Mouse (Mus musculus) kidney, embryonic 15.5 days (tissue): ENCODE results near the gene Hydin. TPM values are rescaled to one million over a fixed set of nuclear protein-coding genes. Genes with fewer than 3 reads are reported as not detected.

ENCODE experiments used
- ATAC-seq: fragments of 200-750 bp; cut with Nextera tagmentation; replicated peaks from 2 replicates; pipeline ENCODE4 v1.8.0; 2017; ENCODE audit warnings: moderate TSS enrichment; ENCODE audit not compliant: low FRiP score
- H3K27ac ChIP-seq: fragments of 300-500 bp; sonication (generic); 2 replicates; pipeline ENCODE4 v1.5.1; 2015; ENCODE audit warnings: mild to moderate bottlenecking, inconsistent platforms
- H3K27me3 ChIP-seq: fragments of 300-500 bp; sonication (generic); 2 replicates; pipeline ENCODE4 v1.6.1; 2015; ENCODE audit warnings: inconsistent platforms
- H3K36me3 ChIP-seq: fragments of 300-500 bp; sonication (generic); 2 replicates; pipeline ENCODE4 v1.6.1; 2015; ENCODE audit warnings: inconsistent platforms
- H3K4me1 ChIP-seq: fragments of 300-500 bp; sonication (generic); 2 replicates; pipeline ENCODE4 v1.6.1; 2015; ENCODE audit warnings: inconsistent platforms
- H3K4me2 ChIP-seq: fragments of 300-500 bp; sonication (generic); 2 replicates; pipeline ENCODE4 v1.6.1; 2015; ENCODE audit warnings: moderate library complexity, mild to moderate bottlenecking, inconsistent platforms
- H3K4me3 ChIP-seq: fragments of 300-500 bp; sonication (generic); replicated peaks from 2 replicates; pipeline ENCODE4 v1.5.1; 2015; ENCODE audit warnings: mild to moderate bottlenecking, inconsistent platforms
- H3K9ac ChIP-seq: fragments of 300-500 bp; sonication (generic); 2 replicates; pipeline ENCODE4 v1.6.1; 2015; ENCODE audit warnings: mild to moderate bottlenecking, inconsistent platforms
- H3K9me3 ChIP-seq: fragments of 300-500 bp; sonication (generic); replicated peaks from 2 replicates; pipeline ENCODE4 v1.6.1; 2016; ENCODE audit warnings: inconsistent platforms
- WGBS: fragments of 180-500 bp; shearing (Covaris S2); methylation state at CpG from one replicate; pipeline ENCODE4 v1.1.7; 2015; ENCODE audit warnings: mixed read lengths; 5-methylcytosine and 5-hydroxymethylcytosine counted together
- polyA plus RNA-seq: library from polyadenylated mRNA; unstranded; fragments of >200 nt; fragmentation: Nextera tagmentation; extraction: Ambion mirVana; gene quantifications from 2 replicates; pipeline ENCODE4 v1.2.1, GENCODE M21; 2015

Gene Hydin
- polyA plus RNA-seq, 1 experiment from 2014 or later: 0.05 TPM

DNA sequence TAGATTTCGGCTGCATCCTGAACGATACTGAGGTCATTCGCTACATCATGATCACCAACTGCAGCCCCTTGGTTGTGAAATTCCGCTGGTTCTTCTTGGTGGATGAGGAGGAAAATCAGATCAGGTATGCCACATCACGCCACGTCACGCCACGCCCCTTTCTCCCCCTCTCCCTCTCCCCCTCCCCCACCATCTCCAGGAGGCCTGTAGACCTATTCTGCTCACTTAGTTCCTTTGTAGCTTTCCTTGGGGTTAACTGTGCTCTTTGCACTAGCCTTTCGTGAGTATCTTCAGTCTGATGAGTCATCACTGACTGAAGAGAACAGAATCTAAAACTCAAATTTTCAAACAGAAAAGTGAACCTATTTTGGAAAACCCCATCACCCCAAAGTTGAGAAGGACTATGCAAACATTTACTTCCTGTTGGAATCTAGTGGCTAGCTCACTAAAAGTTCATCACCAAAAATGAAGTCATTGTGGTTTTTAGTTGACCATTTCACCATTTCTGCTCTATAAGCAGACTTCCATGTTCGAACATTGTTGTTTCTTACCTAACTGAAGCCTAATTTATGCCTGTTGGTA is 195.9 kb downstream of the Hydin start:
- ATAC-seq: no peak
- Histone ChIP-seq H3K9ac (no peak overlapping the region), H3K27ac (no peak overlapping the region), H3K36me3 (no peaks in the 10 kb centered on the region), H3K4me3 (no peak overlapping the region), H3K4me2 (no peak overlapping the region), H3K4me1 (no peaks in the 10 kb centered on the region), H3K27me3 (no peaks in the 10 kb centered on the region), H3K9me3 (no peaks in the 10 kb centered on the region)
- WGBS: 88% methylated on average over 10 of the region's 10 CpGs

- ATAC-seq: no peak
- no peaks in the 10 kb centered on the region for H3K9me3 ChIP-seq
- H3K4me2 ChIP-seq: no peak overlapping the region
- H3K36me3 ChIP-seq: no peaks in the 10 kb centered on the region
- 80% methylated on average over 10 of the region's 10 CpGs for WGBS
- no peak overlapping the region for H3K9ac ChIP-seq
- H3K4me1 ChIP-seq: no peaks in the 10 kb centered on the region
- H3K4me3 ChIP-seq: no peak overlapping the region
- no peak overlapping the region for H3K27ac ChIP-seq
- H3K27me3 ChIP-seq: no peaks in the 10 kb centered on the region
Observed at GRCm38 (mm10) chr8:110463773-110464460, 197.1 kb downstream of the Hydin start.

DNA sequence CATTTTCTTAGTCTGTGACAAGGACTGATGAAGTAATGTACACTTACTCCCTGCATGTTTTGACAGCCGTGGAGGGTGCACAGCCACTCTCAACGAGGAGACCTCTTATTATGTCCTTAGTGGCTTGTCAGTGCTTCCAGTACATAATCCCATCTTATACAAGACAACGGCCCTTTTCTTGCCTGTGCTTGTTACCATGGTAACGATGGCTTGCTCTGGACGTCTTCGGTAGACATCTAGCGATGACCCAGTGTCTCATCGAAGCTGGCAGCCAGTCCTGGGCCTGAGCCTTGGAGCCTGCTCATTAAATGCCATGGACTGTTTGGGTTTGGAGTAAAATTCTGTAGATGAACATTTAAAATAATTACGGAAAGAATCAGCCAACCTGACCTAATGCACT is 198.8 kb downstream of the Hydin start:
- no peak for ATAC-seq
- H3K4me3 ChIP-seq: no peak overlapping the region
- no peak overlapping the region for H3K27ac ChIP-seq
- H3K9me3 ChIP-seq: no peaks in the 10 kb centered on the region
- no peak overlapping the region for H3K9ac ChIP-seq
- 78% methylated on average over 9 of the region's 9 CpGs for WGBS
- H3K4me1 ChIP-seq: no peaks in the 10 kb centered on the region
- H3K4me2 ChIP-seq: no peak overlapping the region
- H3K36me3 ChIP-seq: no peaks in the 10 kb centered on the region
- no peaks in the 10 kb centered on the region for H3K27me3 ChIP-seq

DNA sequence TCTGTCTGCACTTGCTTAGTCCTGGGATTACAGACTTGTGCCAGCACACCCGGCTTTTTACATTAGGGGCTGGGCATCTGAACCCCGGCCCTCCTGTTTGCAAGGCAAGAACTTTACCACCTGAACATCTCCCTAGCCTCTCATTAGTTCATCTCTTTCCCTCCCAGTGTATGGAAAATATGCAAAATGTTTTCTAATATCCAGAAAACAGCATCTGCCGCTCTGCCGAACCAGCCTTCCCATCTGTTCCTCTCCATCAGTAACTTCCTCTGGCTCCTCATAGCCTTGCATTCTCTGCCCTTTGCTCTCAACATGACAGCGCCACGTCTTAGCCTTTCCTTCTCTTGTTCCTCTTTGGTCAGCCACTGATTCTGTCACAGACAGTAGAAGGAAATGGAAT is 210.5 kb downstream of the Hydin start:
- ATAC-seq: no peak
- H3K4me2 ChIP-seq: no peak overlapping the region
- WGBS: 83% methylated on average over 6 of the region's 6 CpGs
- H3K27ac ChIP-seq: no peak overlapping the region
- no peaks in the 10 kb centered on the region for H3K4me1 ChIP-seq
- H3K4me3 ChIP-seq: no peak overlapping the region
- H3K9ac ChIP-seq: no peak overlapping the region
- H3K27me3 ChIP-seq: no peaks in the 10 kb centered on the region
- H3K9me3 ChIP-seq: no peaks in the 10 kb centered on the region
- H3K36me3 ChIP-seq: no peaks in the 10 kb centered on the region

- H3K4me1 ChIP-seq: no peaks in the 10 kb centered on the region
- no peak overlapping the region for H3K27ac ChIP-seq
- H3K4me2 ChIP-seq: no peak overlapping the region
- 29% methylated on average over 6 of the region's 6 CpGs for WGBS
- no peak overlapping the region for H3K9ac ChIP-seq
- H3K27me3 ChIP-seq: no peaks in the 10 kb centered on the region
- H3K9me3 ChIP-seq: no peaks in the 10 kb centered on the region
- no peaks in the 10 kb centered on the region for H3K36me3 ChIP-seq
- ATAC-seq: no peak
- no peak overlapping the region for H3K4me3 ChIP-seq
Observed at GRCm38 (mm10) chr8:110478576-110478975, 211.8 kb downstream of the Hydin start.

GRCm38 (mm10) chr8:110479401-110479800 is 212.6 kb downstream of the Hydin start:
- Histone ChIP-seq H3K27ac (no peak overlapping the region), H3K9me3 (no peaks in the 10 kb centered on the region), H3K36me3 (no peaks in the 10 kb centered on the region), H3K9ac (no peak overlapping the region), H3K27me3 (no peaks in the 10 kb centered on the region), H3K4me3 (no peak overlapping the region), H3K4me1 (no peaks in the 10 kb centered on the region), H3K4me2 (no peak overlapping the region)
- WGBS: 69% methylated on average over 12 of the region's 12 CpGs
- ATAC-seq: no peak

DNA sequence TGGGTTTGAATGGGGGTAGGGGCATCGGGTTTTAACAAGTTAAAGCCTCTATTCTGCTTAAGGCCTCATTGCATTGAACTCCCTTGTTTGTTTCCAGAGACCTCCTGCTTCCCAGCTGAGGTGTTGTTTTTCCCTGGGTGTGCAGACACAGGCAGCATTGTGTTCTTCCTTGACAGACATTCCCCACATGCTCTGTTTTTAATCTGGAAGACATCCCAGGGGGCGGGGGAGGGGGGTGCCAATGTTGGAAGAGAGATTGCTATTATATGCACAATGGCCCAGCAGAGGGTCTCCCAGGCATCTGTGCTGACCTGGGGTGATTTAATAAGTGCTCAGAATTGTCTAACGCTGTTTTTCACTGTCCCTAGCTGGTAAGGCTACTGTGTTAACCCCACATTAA is 215.5 kb downstream of the Hydin start:
- no peak overlapping the region for H3K4me2 ChIP-seq
- 54% methylated on average over 3 of the region's 3 CpGs for WGBS
- H3K27ac ChIP-seq: no peak overlapping the region
- no peak overlapping the region for H3K9ac ChIP-seq
- H3K4me1 ChIP-seq: no peaks in the 10 kb centered on the region
- H3K4me3 ChIP-seq: no peak overlapping the region
- no peaks in the 10 kb centered on the region for H3K27me3 ChIP-seq
- no peaks in the 10 kb centered on the region for H3K36me3 ChIP-seq
- H3K9me3 ChIP-seq: no peaks in the 10 kb centered on the region
- ATAC-seq: no peak

GRCm38 (mm10) chr8:110485234-110485633 is 218.5 kb downstream of the Hydin start:
- no peaks in the 10 kb centered on the region for H3K27me3 ChIP-seq
- H3K36me3 ChIP-seq: no peaks in the 10 kb centered on the region
- no peak overlapping the region for H3K4me2 ChIP-seq
- 89% methylated on average over 13 of the region's 13 CpGs for WGBS
- no peak for ATAC-seq
- H3K4me3 ChIP-seq: no peak overlapping the region
- H3K4me1 ChIP-seq: no peaks in the 10 kb centered on the region
- no peak overlapping the region for H3K9ac ChIP-seq
- no peak overlapping the region for H3K27ac ChIP-seq
- H3K9me3 ChIP-seq: no peaks in the 10 kb centered on the region

DNA sequence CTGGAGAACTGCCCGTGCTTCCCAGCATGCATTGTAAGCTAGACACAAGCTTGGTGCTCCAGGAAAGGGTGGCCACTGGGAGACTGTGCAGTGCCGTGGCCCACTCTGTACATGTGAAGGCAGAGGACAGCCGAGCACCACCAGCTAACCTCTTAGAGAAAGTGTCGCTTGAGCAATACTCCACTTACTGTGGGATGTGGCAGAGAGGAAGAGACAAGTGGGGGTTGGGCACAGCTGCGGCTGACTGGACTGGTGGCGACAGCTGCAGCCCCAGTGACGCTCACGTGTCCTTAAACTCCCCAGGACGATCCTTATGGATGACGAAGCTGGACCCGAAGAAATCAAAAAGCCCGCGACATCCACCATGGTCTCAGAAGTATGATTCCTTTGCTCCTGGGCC is 219.2 kb downstream of the Hydin start:
- no peak for ATAC-seq
- WGBS: 71% methylated on average over 13 of the region's 13 CpGs
- no peaks in the 10 kb centered on the region for H3K9me3 ChIP-seq

GRCm38 (mm10) chr8:110487644-110488043 is 220.9 kb downstream of the Hydin start:
- Histone ChIP-seq H3K4me2 (no peak overlapping the region), H3K27me3 (no peaks in the 10 kb centered on the region), H3K9ac (no peak overlapping the region), H3K4me3 (no peak overlapping the region), H3K36me3 (no peaks in the 10 kb centered on the region), H3K27ac (no peak overlapping the region), H3K9me3 (no peaks in the 10 kb centered on the region), H3K4me1 (no peaks in the 10 kb centered on the region)
- WGBS: 88% methylated on average over 6 of the region's 6 CpGs
- ATAC-seq: no peak

More for the DNA sequence above, 219.2 kb downstream of the Hydin start:
- Histone ChIP-seq H3K27ac (no peak overlapping the region), H3K4me2 (no peak overlapping the region), H3K36me3 (no peaks in the 10 kb centered on the region), H3K4me1 (no peaks in the 10 kb centered on the region), H3K4me3 (no peak overlapping the region), H3K9ac (no peak overlapping the region), H3K27me3 (no peaks in the 10 kb centered on the region)

- Histone ChIP-seq H3K4me1 (no peaks in the 10 kb centered on the region), H3K27ac (no peak overlapping the region), H3K36me3 (no peaks in the 10 kb centered on the region), H3K4me3 (no peak overlapping the region), H3K9me3 (no peaks in the 10 kb centered on the region), H3K27me3 (no peaks in the 10 kb centered on the region), H3K4me2 (no peak overlapping the region), H3K9ac (no peak overlapping the region)
- WGBS: 79% methylated on average over 4 of the region's 4 CpGs
- ATAC-seq: no peak
Observed at GRCm38 (mm10) chr8:110489344-110489743, 222.6 kb downstream of the Hydin start.

DNA sequence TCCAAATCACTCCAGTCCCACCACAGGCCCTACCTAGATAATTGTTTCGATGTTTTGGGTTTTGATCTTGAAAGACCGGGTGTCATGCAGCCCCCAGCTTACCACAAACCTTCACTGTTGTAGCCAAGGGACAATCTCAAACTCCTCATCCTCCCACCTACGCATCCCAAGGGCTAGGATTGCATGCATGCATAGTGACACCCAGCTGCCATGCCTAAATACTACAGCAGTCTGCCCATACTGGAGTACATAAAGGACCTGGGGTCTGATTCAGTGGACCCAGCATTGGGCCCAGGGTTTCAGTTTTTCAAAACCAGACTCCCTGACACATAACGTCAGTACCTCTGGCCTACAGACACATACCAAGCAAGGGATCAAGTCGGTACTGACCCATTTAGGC is 224.3 kb downstream of the Hydin start:
- Histone ChIP-seq H3K27me3 (no peaks in the 10 kb centered on the region), H3K4me3 (no peak overlapping the region), H3K36me3 (no peaks in the 10 kb centered on the region), H3K4me1 (no peaks in the 10 kb centered on the region), H3K4me2 (no peak overlapping the region), H3K9ac (no peak overlapping the region), H3K9me3 (no peaks in the 10 kb centered on the region), H3K27ac (no peak overlapping the region)
- no peak for ATAC-seq
- 87% methylated on average over 5 of the region's 5 CpGs for WGBS

DNA sequence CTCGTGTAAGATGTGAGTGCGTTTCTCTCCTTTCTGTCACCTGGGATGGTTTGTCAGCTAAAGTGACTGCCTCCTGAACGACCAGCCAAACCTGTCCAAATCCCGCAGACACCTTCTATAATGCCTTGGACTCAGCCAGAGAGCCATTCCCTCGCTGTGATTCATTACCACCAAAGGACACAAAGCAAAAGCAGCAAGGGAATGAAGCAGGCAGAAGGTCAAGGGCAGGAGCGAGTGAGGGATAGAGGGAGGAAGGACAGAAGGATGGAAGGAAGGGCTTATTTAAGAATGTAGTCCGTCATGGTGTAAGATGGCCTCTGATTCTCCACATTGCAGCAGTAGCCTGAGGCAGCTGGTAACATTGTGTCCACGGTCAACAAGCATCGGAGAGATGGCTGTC is 229.5 kb downstream of the Hydin start:
- 77% methylated on average over 9 of the region's 9 CpGs for WGBS
- no peaks in the 10 kb centered on the region for H3K9me3 ChIP-seq

More for the DNA sequence above, 229.5 kb downstream of the Hydin start:
- no peak overlapping the region for H3K4me2 ChIP-seq
- H3K36me3 ChIP-seq: no peaks in the 10 kb centered on the region
- H3K27ac ChIP-seq: no peak overlapping the region
- no peak for ATAC-seq
- H3K27me3 ChIP-seq: no peaks in the 10 kb centered on the region
- H3K4me3 ChIP-seq: no peak overlapping the region
- H3K4me1 ChIP-seq: 0 out of 2 replicates have a peak, but pooled peaks cover 2% of the 10 kb centered on the region
- H3K9ac ChIP-seq: no peak overlapping the region
